Mouse (Mus musculus) liver, postnatal 0 days (tissue): ENCODE data around the gene Acot12. TPM values are rescaled to one million over a fixed set of nuclear protein-coding genes. Genes with fewer than 3 reads are reported as not detected.

Source experiments
- ATAC-seq: fragments of 200-750 bp; cut with Nextera tagmentation; 2 replicates; pipeline ENCODE4 v1.8.0; 2017; ENCODE audit warnings: mild to moderate bottlenecking, moderate library complexity
- DNase-seq: peaks from one replicate; pipeline ENCODE4 v3.0.0-alpha.2; 2016
- H3K27ac ChIP-seq: fragments of 300-500 bp; sonication (generic); 2 replicates; pipeline ENCODE4 v1.5.1; 2014; ENCODE audit warnings: antibody characterized with exemption, moderate library complexity, mild to moderate bottlenecking, low read depth
- H3K27me3 ChIP-seq: fragments of 300-500 bp; sonication (generic); 2 replicates; pipeline ENCODE4 v1.6.1; 2014; ENCODE audit warnings: low read length, control low read depth, mixed read lengths; ENCODE audit not compliant: insufficient read depth
- H3K36me3 ChIP-seq: fragments of 300-500 bp; sonication (generic); replicated peaks from 2 replicates; pipeline ENCODE4 v1.6.1; 2014; ENCODE audit warnings: mild to moderate bottlenecking, control low read depth, low read length, moderate library complexity, mixed read lengths; ENCODE audit not compliant: insufficient read depth
- H3K4me1 ChIP-seq: fragments of 300-500 bp; sonication (generic); 2 replicates; pipeline ENCODE4 v1.6.1; 2014; ENCODE audit warnings: antibody characterized with exemption, mild to moderate bottlenecking, control low read depth; ENCODE audit not compliant: insufficient read depth
- H3K4me2 ChIP-seq: fragments of 300-500 bp; sonication (generic); 2 replicates; pipeline ENCODE4 v1.6.1; 2014; ENCODE audit warnings: low read depth, mild to moderate bottlenecking, low read length, moderate library complexity, mixed read lengths
- H3K4me3 ChIP-seq: fragments of 300-500 bp; sonication (generic); 2 replicates; pipeline ENCODE4 v1.5.1; 2014; ENCODE audit warnings: low read depth, low read length
- H3K9ac ChIP-seq: fragments of 300-500 bp; sonication (generic); replicated peaks from 2 replicates; pipeline ENCODE4 v1.6.1; 2014; ENCODE audit warnings: mild to moderate bottlenecking, moderate library complexity
- H3K9me3 ChIP-seq: fragments of 300-500 bp; sonication (generic); 2 replicates; pipeline ENCODE4 v1.6.1; 2016; ENCODE audit warnings: mild to moderate bottlenecking, control low read depth, low read length, mixed read lengths
- CTCF ChIP-seq: sonication (generic); IDR thresholded peaks from 2 replicates; pipeline ENCODE4 v1.5.1; 2016; ENCODE audit warnings: antibody characterized with exemption, low read depth
- EP300 ChIP-seq: IDR thresholded peaks from 2 replicates; pipeline ENCODE4 v1.6.1; 2016; ENCODE audit warnings: antibody characterized with exemption, low read depth, mild to moderate bottlenecking
- WGBS: fragments of 180-500 bp; shearing (Covaris S2); extraction: QIAGEN DNeasy Blood & Tissue Kit; methylation state at CpG from one replicate; pipeline ENCODE4 v1.1.7; 2014; ENCODE audit not compliant: insufficient replicate concordance; 5-methylcytosine and 5-hydroxymethylcytosine counted together
- polyA plus RNA-seq: library from polyadenylated mRNA; unstranded; fragments of >200 nt; fragmentation: Nextera tagmentation; extraction: Ambion mirVana; gene quantifications from 2 replicates; pipeline ENCODE4 v1.2.1, GENCODE M21; 2015

Gene Acot12
- polyA plus RNA-seq, 1 experiment from 2014 or later = 30.0 TPM

- Histone ChIP-seq H3K27ac (peak overlapping the region; percentile 35; the same call in 1 of the 2 replicates), H3K27me3 (no peaks in the 10 kb centered on the region), H3K9ac (no peak overlapping the region), H3K9me3 (no peaks in the 10 kb centered on the region), H3K4me3 (no peak overlapping the region), H3K4me2 (no peak overlapping the region), H3K36me3 (peaks cover 5% of the 10 kb centered on the region; the same call in 1 of the 2 replicates), H3K4me1 (peaks cover 2% of the 10 kb centered on the region; the same call in 1 of the 2 replicates)
- WGBS = 56% methylated on average over 4 of the region's 4 CpGs
- TF ChIP-seq CTCF (no peak), EP300 (no peak)
- ATAC-seq (peak; percentile 83), DNase-seq (no peak)
Observed at GRCm38 (mm10) chr13:91765627-91766026, 24.3 kb downstream of the Acot12 start.

GRCm38 (mm10) chr13:91768683-91769651, 27.7 kb downstream of the Acot12 start:
- no peak overlapping the region for H3K4me3 ChIP-seq
- no peaks in the 10 kb centered on the region for H3K9me3 ChIP-seq
- WGBS = 62% methylated on average over 9 of the region's 9 CpGs
- no peaks in the 10 kb centered on the region for H3K4me1 ChIP-seq
- no peaks in the 10 kb centered on the region for H3K27me3 ChIP-seq
- no peak overlapping the region for H3K27ac ChIP-seq
- no peak overlapping the region for H3K4me2 ChIP-seq
- DNase-seq (no peak), ATAC-seq (no peak)
- H3K36me3 ChIP-seq = 0 out of 2 replicates have a peak, but pooled peaks cover 3% of the 10 kb centered on the region
- TF ChIP-seq EP300 (no peak), CTCF (no peak)
- H3K9ac ChIP-seq = no peak overlapping the region

- peaks cover 3% of the 10 kb centered on the region; the same call in 1 of the 2 replicates for H3K36me3 ChIP-seq
- H3K4me2 ChIP-seq = no peak overlapping the region
- no peak overlapping the region for H3K27ac ChIP-seq
- no peaks in the 10 kb centered on the region for H3K4me1 ChIP-seq
- no peaks in the 10 kb centered on the region for H3K27me3 ChIP-seq
- H3K9ac ChIP-seq = no peak overlapping the region
- TF ChIP-seq CTCF = no peak
- no peak for TF ChIP-seq EP300
- no peak overlapping the region for H3K4me3 ChIP-seq
- 87% methylated on average over 5 of the region's 5 CpGs for WGBS
- no peak for ATAC-seq
- H3K9me3 ChIP-seq = no peaks in the 10 kb centered on the region
- no peak for DNase-seq
Observed at GRCm38 (mm10) chr13:91778092-91778491, 36.8 kb downstream of the Acot12 start.

GRCm38 (mm10) chr13:91779892-91780291, 38.6 kb downstream of the Acot12 start:
- H3K4me3 ChIP-seq = no peak overlapping the region
- H3K27ac ChIP-seq = no peak overlapping the region
- H3K36me3 ChIP-seq = 0 out of 2 replicates have a peak, but pooled peaks cover 5% of the 10 kb centered on the region
- no peak for DNase-seq
- no peak overlapping the region for H3K4me2 ChIP-seq
- no peak overlapping the region for H3K9ac ChIP-seq
- no peak for ATAC-seq
- H3K4me1 ChIP-seq = no peaks in the 10 kb centered on the region
- H3K27me3 ChIP-seq = no peaks in the 10 kb centered on the region
- TF ChIP-seq CTCF = no peak
- H3K9me3 ChIP-seq = no peaks in the 10 kb centered on the region

GRCm38 (mm10) chr13:91792035-91792434, 50.7 kb downstream of the Acot12 start:
- Histone ChIP-seq H3K27me3 (no peaks in the 10 kb centered on the region), H3K4me3 (no peak overlapping the region), H3K4me1 (no peaks in the 10 kb centered on the region), H3K27ac (no peak overlapping the region), H3K9me3 (no peaks in the 10 kb centered on the region), H3K9ac (no peak overlapping the region), H3K4me2 (no peak overlapping the region), H3K36me3 (0 out of 2 replicates have a peak, but pooled peaks cover 15% of the 10 kb centered on the region)
- 43% methylated on average over 1 of the region's 1 CpGs for WGBS
- ATAC-seq = no peak
- TF ChIP-seq CTCF = no peak
- no peak for TF ChIP-seq EP300
- no peak for DNase-seq

GRCm38 (mm10) chr13:91794926-91795436, 53.7 kb downstream of the Acot12 start:
- Histone ChIP-seq H3K9ac (no peak overlapping the region), H3K4me3 (no peak overlapping the region), H3K9me3 (no peaks in the 10 kb centered on the region), H3K36me3 (peaks cover 38% of the 10 kb centered on the region), H3K27ac (no peak overlapping the region), H3K4me2 (no peak overlapping the region), H3K4me1 (no peaks in the 10 kb centered on the region), H3K27me3 (no peaks in the 10 kb centered on the region)
- WGBS = 92% methylated on average over 13 of the region's 13 CpGs
- DNase-seq (no peak), ATAC-seq (no peak)
- TF ChIP-seq CTCF (no peak), EP300 (no peak)
